ENCODE assay signal across 8 mouse cellular contexts in the genomic region with DNA sequence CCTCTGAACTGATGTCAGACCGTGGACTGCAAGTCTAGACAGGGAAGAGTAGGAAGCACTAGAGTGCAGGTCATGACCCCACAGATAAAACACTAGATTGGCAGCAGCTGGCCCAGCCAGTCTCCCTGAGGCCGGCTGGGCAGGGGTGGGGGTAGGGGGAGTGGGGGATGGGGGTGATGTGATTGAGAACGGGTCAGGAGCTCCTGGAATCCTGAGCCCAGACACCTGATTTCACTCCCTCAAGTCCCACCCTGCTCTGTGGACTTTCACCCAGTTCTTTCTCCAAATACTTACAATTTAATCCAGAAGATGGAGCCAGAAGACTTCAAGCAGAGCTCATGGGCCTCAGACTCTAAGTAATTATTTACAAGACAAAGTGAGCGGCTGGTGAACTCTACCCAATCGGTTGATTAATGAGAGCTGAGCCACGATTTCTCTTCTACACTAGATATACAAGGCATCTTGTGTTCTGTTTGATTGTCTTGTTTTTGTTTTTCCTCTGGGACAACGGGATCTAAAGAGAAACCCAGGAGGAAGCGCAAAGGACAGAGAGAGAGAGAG. TPM values are rescaled to one million over a fixed set of nuclear protein-coding genes. Genes with fewer than 3 reads are reported as not detected.
DNase-seq lines count a peak whose midpoint lies in the region; TF ChIP-seq lines count a peak whose summit lies in the region.

No protein-coding gene starts in this region.

- TF ChIP-seq CTCF in heart, adult 2 months (IDR thresholded peaks at IDR 0.05) = peak; percentile 62

- no peak for TF ChIP-seq POLR2A in heart, adult 2 months (IDR thresholded peaks at IDR 0.05; ENCODE audit: insufficient read depth, low read depth, low read length)

- H3K79me2 ChIP-seq in heart, adult 2 months (replicated peaks; ENCODE audit: control insufficient read depth, insufficient read depth, low read length) = no peaks in the 10 kb centered on the region

- no peaks in the 10 kb centered on the region for H3K36me3 ChIP-seq in heart, adult 2 months (ENCODE audit: control insufficient read depth, insufficient read depth, low read length)

- no peak overlapping the region for H3K27ac ChIP-seq in heart, adult 2 months

- 18% methylated on average over 8 of the region's 8 CpGs for WGBS in heart, adult 2 months

- H3K9ac ChIP-seq in heart, adult 2 months (ENCODE audit: low read depth, low read length) = no peak overlapping the region

- no peaks in the 10 kb centered on the region for H3K27me3 ChIP-seq in heart, adult 2 months (ENCODE audit: control insufficient read depth, insufficient read depth, low read length)

- DNase-seq in heart, adult 2 months = no peak
- no peak for DNase-seq in heart, postnatal 4 days
- peak; percentile 83 for DNase-seq in embryo, embryonic 9.5 days (ENCODE audit: extremely low spot score)
- peak; percentile 61 for DNase-seq in kidney, adult 11 months
- DNase-seq in lung, postnatal 36 days = peak; percentile 38
- no peak for DNase-seq in testis, postnatal 14 days (ENCODE audit: low spot score)
- no peak for DNase-seq in thymus, adult 18-20 months
- DNase-seq in spleen, postnatal 36 days (ENCODE audit: low spot score in 2 of 2) = no peak

- no peak for TF ChIP-seq EP300 in heart, adult 2 months (IDR thresholded peaks at IDR 0.05; ENCODE audit: insufficient read depth, low read depth, low read length)

- H3K4me1 ChIP-seq in heart, adult 2 months (ENCODE audit: control insufficient read depth, insufficient read depth, low read length) = peaks cover 2% of the 10 kb centered on the region

- no peak overlapping the region for H3K4me3 ChIP-seq in heart, adult 2 months

- intact Hi-C loops in heart, adult 2 months (cut with DNase I) = loop anchor here (5.0 to 10.0 kb wide), 3 partner anchors 97 to 582 kb away; no protein-coding TSS in a partner anchor

RNA-seq across cellular contexts. Expression of a gene that starts 7.7 kb away (rescaled TPM):
- total RNA-seq in heart, adult 2 months (2021) = not detected
- 0.38 and 1.1 TPM in 2 replicates for polyA plus RNA-seq in heart, adult 2 months (2012; rRNA removed)
- total RNA-seq in heart, postnatal 4 days (2021) = under 1 TPM; 0.41 to 0.98 TPM

Comparison
In these comparisons a context has a peak if more than half of its experiments do, and no peak if none do; other contexts are left out.
1. DNase-seq: peak in embryo, embryonic 9.5 days (single experiment), kidney, adult 11 months (single experiment) and lung, postnatal 36 days (single experiment); none in heart, adult 2 months (0 of 2), heart, postnatal 4 days (single experiment), testis, postnatal 14 days (single experiment), thymus, adult 18-20 months (0 of 2) and spleen, postnatal 36 days (0 of 2).